Mouse (Mus musculus) liver, embryonic 11.5 days (tissue): ENCODE data around the gene Hesx1. TPM values are rescaled to one million over a fixed set of nuclear protein-coding genes. Genes with fewer than 3 reads are reported as not detected.

Source experiments
- ATAC-seq: fragments of 200-750 bp; cut with Nextera tagmentation; replicated peaks from 2 replicates; pipeline ENCODE4 v1.8.0; 2017; ENCODE audit warnings: moderate number of reproducible peaks, mild to moderate bottlenecking, moderate TSS enrichment, moderate library complexity; ENCODE audit not compliant: low FRiP score
- DNase-seq: peaks from one replicate; pipeline ENCODE4 v3.0.0-alpha.2; 2017; ENCODE audit warnings: low spot score
- H3K27ac ChIP-seq: fragments of 300-500 bp; sonication (generic); 2 replicates; pipeline ENCODE4 v1.5.1; 2014; ENCODE audit warnings: mild to moderate bottlenecking, low read depth, low read length, control low read depth
- H3K27me3 ChIP-seq: fragments of 300-500 bp; sonication (generic); replicated peaks from 2 replicates; pipeline ENCODE4 v1.6.1; 2014; ENCODE audit warnings: low read length, mixed read lengths; ENCODE audit not compliant: control insufficient read depth, insufficient read depth
- H3K36me3 ChIP-seq: fragments of 300-500 bp; sonication (generic); 2 replicates; pipeline ENCODE4 v1.6.1; 2014; ENCODE audit warnings: mild to moderate bottlenecking, low read length, moderate library complexity, mixed read lengths; ENCODE audit not compliant: control insufficient read depth, insufficient read depth
- H3K4me1 ChIP-seq: fragments of 300-500 bp; sonication (generic); replicated peaks from 2 replicates; pipeline ENCODE4 v1.6.1; 2014; ENCODE audit warnings: low read length, mixed read lengths; ENCODE audit not compliant: control insufficient read depth, insufficient read depth
- H3K4me2 ChIP-seq: fragments of 300-500 bp; sonication (generic); 2 replicates; pipeline ENCODE4 v1.6.1; 2014; ENCODE audit warnings: mild to moderate bottlenecking, control low read depth, moderate library complexity
- H3K4me3 ChIP-seq: fragments of 300-500 bp; sonication (generic); 2 replicates; pipeline ENCODE4 v1.5.1; 2014; ENCODE audit warnings: low read depth, low read length, control low read depth
- H3K9ac ChIP-seq: fragments of 300-500 bp; sonication (generic); 2 replicates; pipeline ENCODE4 v1.6.1; 2014; ENCODE audit warnings: low read depth, low read length, control low read depth
- H3K9me3 ChIP-seq: fragments of 300-500 bp; sonication (generic); 2 replicates; pipeline ENCODE4 v1.6.1; 2016; ENCODE audit warnings: low read length, inconsistent platforms, mixed read lengths; ENCODE audit not compliant: control insufficient read depth
- WGBS: fragments of 180-500 bp; shearing (Covaris S2); extraction: QIAGEN DNeasy Blood & Tissue Kit; methylation state at CpG from one replicate; pipeline ENCODE4 v1.1.7; 2014; 5-methylcytosine and 5-hydroxymethylcytosine counted together
- polyA plus RNA-seq: library from polyadenylated mRNA; unstranded; fragments of >200 nt; fragmentation: Nextera tagmentation; extraction: Ambion mirVana; gene quantifications from 2 replicates; pipeline ENCODE4 v1.2.1, GENCODE M21; 2014

The Hesx1 gene
- polyA plus RNA-seq, 1 experiment from 2014 or later, result 18.0 TPM

DNA sequence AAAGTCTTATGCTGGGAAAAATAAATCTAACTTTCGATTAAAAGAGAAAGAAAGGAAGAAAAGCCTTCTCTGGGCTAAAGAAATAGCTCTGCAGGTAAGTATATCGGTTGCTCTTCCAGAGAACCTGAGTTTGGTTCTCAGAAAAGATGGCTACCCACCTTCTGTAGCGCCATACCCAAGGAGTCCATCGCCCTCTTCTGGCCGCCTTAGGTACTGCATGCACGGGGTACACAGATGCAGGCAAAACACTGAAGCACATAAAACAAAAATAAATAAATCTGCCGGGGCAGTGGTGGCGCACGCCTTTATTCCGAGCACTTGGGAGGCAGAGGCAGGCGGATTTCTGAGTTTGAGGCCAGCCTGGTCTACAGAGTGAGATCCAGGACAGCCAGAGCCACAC is 28.7 kb downstream of the Hesx1 start:
- Histone ChIP-seq H3K9me3 (no peaks in the 10 kb centered on the region), H3K27me3 (no peaks in the 10 kb centered on the region), H3K36me3 (no peaks in the 10 kb centered on the region), H3K4me3 (no peak overlapping the region), H3K9ac (no peak overlapping the region), H3K4me1 (no peaks in the 10 kb centered on the region; the same call in 1 of the 2 replicates), H3K27ac (no peak overlapping the region), H3K4me2 (no peak overlapping the region)
- ATAC-seq (no peak), DNase-seq (peak; percentile 67)
- WGBS, result 28% methylated on average over 11 of the region's 11 CpGs

DNA sequence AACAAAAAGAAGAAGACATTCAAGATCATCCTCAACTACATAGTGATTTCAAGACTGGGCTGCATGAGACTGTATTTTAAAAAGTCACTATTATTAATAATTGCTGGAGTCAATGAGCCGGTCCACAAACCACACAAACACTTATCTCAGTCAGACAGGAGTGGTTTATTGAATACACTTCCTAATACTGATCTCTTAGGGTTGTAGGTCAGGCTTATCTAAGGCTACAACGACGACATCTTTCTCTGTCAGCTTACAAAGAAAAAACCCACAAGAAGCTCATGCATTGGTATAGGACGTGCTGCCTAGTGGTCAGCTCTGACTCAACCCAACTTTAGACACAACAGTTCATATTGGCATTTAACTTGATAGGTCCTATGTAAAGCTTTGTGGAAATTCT is 30.4 kb downstream of the Hesx1 start:
- Histone ChIP-seq H3K9me3 (no peaks in the 10 kb centered on the region), H3K9ac (no peak overlapping the region), H3K4me2 (no peak overlapping the region), H3K4me1 (no peaks in the 10 kb centered on the region; the same call in 1 of the 2 replicates), H3K27ac (no peak overlapping the region), H3K36me3 (no peaks in the 10 kb centered on the region), H3K4me3 (no peak overlapping the region), H3K27me3 (no peaks in the 10 kb centered on the region)
- WGBS, result 34% methylated on average over 4 of the region's 4 CpGs
- no peak for DNase-seq
- peak; percentile 75 for ATAC-seq

DNA sequence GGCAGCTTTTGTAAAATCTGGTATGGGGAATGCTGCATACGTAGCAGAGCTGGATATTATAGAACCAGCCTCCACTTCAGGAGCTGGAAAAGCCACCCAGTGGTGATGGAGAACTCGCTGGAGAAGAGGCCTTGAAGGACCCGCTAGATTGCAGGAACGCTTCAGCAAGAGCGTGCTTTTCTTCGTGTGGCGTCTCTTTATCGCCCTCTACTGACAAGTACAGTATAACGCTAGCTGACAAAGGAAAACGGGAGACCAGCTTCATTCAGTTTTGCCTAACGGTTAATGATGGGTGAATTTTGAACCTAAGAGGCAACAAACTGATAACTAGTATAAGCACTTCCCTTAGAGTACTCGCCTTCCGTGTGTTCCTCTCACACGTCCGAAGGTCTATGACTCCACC is 35.6 kb downstream of the Hesx1 start:
- H3K27me3 ChIP-seq, result 0 out of 2 replicates have a peak, but pooled peaks cover 2% of the 10 kb centered on the region
- DNase-seq, result no peak

DNA sequence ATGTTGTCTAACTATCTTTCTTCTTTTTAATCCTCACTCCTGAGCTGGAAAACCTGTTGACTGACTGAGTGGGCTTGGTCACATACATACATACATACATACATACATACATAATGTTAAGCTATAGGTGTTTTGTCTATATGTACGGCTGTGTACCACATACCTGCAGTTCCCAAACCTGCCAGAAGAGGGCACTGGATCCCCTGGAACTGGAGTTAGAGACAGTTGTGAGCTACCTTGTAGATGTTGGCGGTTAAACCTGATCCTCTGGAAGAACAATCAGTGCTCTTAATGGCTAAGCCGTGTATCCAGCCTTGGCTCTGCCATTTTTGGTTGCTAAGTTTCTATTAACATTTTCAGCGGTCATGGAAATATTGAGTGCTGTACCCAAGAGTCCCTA is 36.9 kb downstream of the Hesx1 start:
- Histone ChIP-seq H3K27ac (no peak overlapping the region), H3K9ac (no peak overlapping the region), H3K27me3 (0 out of 2 replicates have a peak, but pooled peaks cover 2% of the 10 kb centered on the region), H3K4me1 (no peaks in the 10 kb centered on the region), H3K36me3 (no peaks in the 10 kb centered on the region), H3K4me3 (no peak overlapping the region), H3K9me3 (no peaks in the 10 kb centered on the region), H3K4me2 (no peak overlapping the region)
- WGBS, result 19% methylated on average over 4 of the region's 4 CpGs
- ATAC-seq (no peak), DNase-seq (peak; percentile 70)

More for the DNA sequence above, 35.6 kb downstream of the Hesx1 start:
- WGBS, result 5% methylated on average over 15 of the region's 15 CpGs
- H3K36me3 ChIP-seq, result no peaks in the 10 kb centered on the region
- no peak overlapping the region; the same call in 1 of the 2 replicates for H3K4me2 ChIP-seq
- ATAC-seq, result no peak
- no peak overlapping the region for H3K9ac ChIP-seq
- H3K4me3 ChIP-seq, result no peak overlapping the region
- H3K9me3 ChIP-seq, result no peaks in the 10 kb centered on the region
- no peak overlapping the region for H3K27ac ChIP-seq
- no peaks in the 10 kb centered on the region; the same call in 1 of the 2 replicates for H3K4me1 ChIP-seq

DNA sequence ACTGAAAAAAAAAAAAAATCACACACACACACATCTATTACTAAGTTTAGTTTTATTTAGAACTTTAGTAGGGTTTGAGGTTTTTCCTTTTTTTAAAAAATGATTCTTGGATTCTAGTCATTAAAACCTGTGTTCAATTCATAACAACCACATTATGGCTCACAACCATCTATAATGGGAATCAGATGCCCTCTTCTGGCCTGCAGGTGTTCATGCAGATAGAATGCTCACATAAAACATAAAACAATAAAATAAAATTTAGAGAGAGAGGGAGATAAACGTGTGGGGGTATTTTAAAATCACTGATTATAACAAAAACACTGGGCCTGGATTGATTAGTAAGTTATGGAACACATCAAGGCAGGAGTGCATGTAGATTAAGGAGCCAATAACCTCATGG is 43.3 kb downstream of the Hesx1 start:
- Histone ChIP-seq H3K27ac (no peak overlapping the region), H3K27me3 (peaks cover 43% of the 10 kb centered on the region), H3K9me3 (no peaks in the 10 kb centered on the region), H3K36me3 (no peaks in the 10 kb centered on the region), H3K4me1 (peaks cover 3% of the 10 kb centered on the region; the same call in 1 of the 2 replicates), H3K4me2 (no peak overlapping the region), H3K4me3 (no peak overlapping the region), H3K9ac (no peak overlapping the region)
- DNase-seq (no peak), ATAC-seq (no peak)
- 62% methylated on average over 1 of the region's 1 CpGs for WGBS

- peak within 1 kb of the TSS; percentile 76 for H3K4me3 ChIP-seq
- H3K4me2 ChIP-seq, result peak within 1 kb of the TSS; percentile 98
- H3K4me1 ChIP-seq, result peaks cover 3% of the 10 kb centered on the region; the same call in 1 of the 2 replicates
- WGBS, result under 1% methylated on average over 29 of the region's 29 CpGs
- H3K9me3 ChIP-seq, result no peaks in the 10 kb centered on the region
- H3K9ac ChIP-seq, result peak within 1 kb of the TSS; percentile 66
- ATAC-seq (peak; percentile 77), DNase-seq (peak; percentile 80)
- no peak within 1 kb of the TSS; the same call in 1 of the 2 replicates for H3K27ac ChIP-seq
- peaks cover 47% of the 10 kb centered on the region for H3K27me3 ChIP-seq
- H3K36me3 ChIP-seq, result no peaks in the 10 kb centered on the region
Measured at GRCm38 (mm10) chr14:27038783-27039182, 44.6 kb downstream of the Hesx1 start, which contains the start of gene Il17rd. TSS of gene Il17rd (plus strand) at chr14:27038941.

GRCm38 (mm10) chr14:27039281-27040248 is 45.3 kb downstream of the Hesx1 start:
- Histone ChIP-seq H3K9ac (peak overlapping the region; percentile 66), H3K4me2 (peak overlapping the region; percentile 98), H3K27ac (no peak overlapping the region; the same call in 1 of the 2 replicates), H3K4me3 (peak overlapping the region; percentile 76), H3K9me3 (no peaks in the 10 kb centered on the region), H3K27me3 (peaks cover 46% of the 10 kb centered on the region), H3K4me1 (peaks cover 8% of the 10 kb centered on the region), H3K36me3 (no peaks in the 10 kb centered on the region)
- ATAC-seq (peak; percentile 45; the same call in 1 of the 2 replicates), DNase-seq (no peak)
- under 1% methylated on average over 56 of the region's 59 CpGs for WGBS

DNA sequence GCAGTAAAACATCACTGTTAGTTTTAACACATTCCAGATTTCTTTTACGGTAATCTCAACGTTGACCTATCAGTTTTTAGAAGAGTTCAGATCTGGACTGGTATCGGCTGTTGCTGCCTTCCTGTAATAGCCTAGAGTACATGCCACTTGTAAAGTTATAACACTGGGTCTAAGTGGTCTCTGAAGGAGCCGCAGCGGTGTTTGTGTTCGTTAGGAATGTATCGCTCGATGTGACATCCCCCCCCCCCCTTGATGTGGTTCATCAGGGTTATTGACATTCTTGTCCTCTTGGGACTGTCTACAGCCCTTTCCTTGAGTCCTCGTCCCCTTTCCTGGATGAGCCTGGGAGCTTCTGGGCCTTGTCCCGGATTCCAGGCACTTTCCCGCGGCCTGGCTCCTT is 46.2 kb downstream of the Hesx1 start:
- Histone ChIP-seq H3K4me2 (peak overlapping the region; percentile 98), H3K4me1 (peaks cover 16% of the 10 kb centered on the region), H3K27me3 (peaks cover 45% of the 10 kb centered on the region), H3K27ac (no peak overlapping the region), H3K4me3 (peak overlapping the region; percentile 76), H3K9ac (no peak overlapping the region), H3K9me3 (no peaks in the 10 kb centered on the region), H3K36me3 (no peaks in the 10 kb centered on the region)
- 15% methylated on average over 12 of the region's 12 CpGs for WGBS
- no peak for ATAC-seq
- no peak for DNase-seq
